Mouse (Mus musculus) limb, embryonic 12.5 days (tissue): Measurements from ENCODE around the gene Phf24. TPM values are rescaled to one million over a fixed set of nuclear protein-coding genes. Genes with fewer than 3 reads are reported as not detected.
"Not testable (repeated sequence)": the region's sequence is repeated elsewhere in the genome, so short reads cannot be mapped to it uniquely, and the experiment has no call there.

Experiments
- ATAC-seq: fragments of 200-750 bp; cut with Nextera tagmentation; 2 replicates; pipeline ENCODE4 v1.8.0; 2017; ENCODE audit warnings: low read depth, moderate TSS enrichment; ENCODE audit not compliant: insufficient number of reproducible peaks, insufficient read depth, low FRiP score, low TSS enrichment
- H3K27ac ChIP-seq: fragments of 300-500 bp; sonication (generic); 2 replicates; pipeline ENCODE4 v1.5.1; 2016; ENCODE audit warnings: mild to moderate bottlenecking, moderate library complexity
- H3K27me3 ChIP-seq: fragments of 300-500 bp; sonication (generic); 2 replicates; pipeline ENCODE4 v1.6.1; 2016; ENCODE audit warnings: mild to moderate bottlenecking, moderate library complexity
- H3K36me3 ChIP-seq: fragments of 300-500 bp; sonication (generic); 2 replicates; pipeline ENCODE4 v1.6.1; 2016; ENCODE audit warnings: mild to moderate bottlenecking, moderate library complexity
- H3K4me1 ChIP-seq: fragments of 300-500 bp; sonication (generic); replicated peaks from 2 replicates; pipeline ENCODE4 v1.6.1; 2016
- H3K4me2 ChIP-seq: fragments of 300-500 bp; sonication (generic); 2 replicates; pipeline ENCODE4 v1.6.1; 2016; ENCODE audit warnings: mild to moderate bottlenecking, moderate library complexity
- H3K4me3 ChIP-seq: fragments of 300-500 bp; sonication (generic); replicated peaks from 2 replicates; pipeline ENCODE4 v1.5.1; 2016; ENCODE audit warnings: mild to moderate bottlenecking
- H3K9ac ChIP-seq: fragments of 300-500 bp; sonication (generic); replicated peaks from 2 replicates; pipeline ENCODE4 v1.6.1; 2016; ENCODE audit warnings: mild to moderate bottlenecking, moderate library complexity
- H3K9me3 ChIP-seq: fragments of 300-500 bp; sonication (generic); 2 replicates; pipeline ENCODE4 v1.6.1; 2016; ENCODE audit warnings: mild to moderate bottlenecking, moderate library complexity
- WGBS: fragments of 180-500 bp; shearing (Covaris S2); methylation state at CpG from one replicate; pipeline ENCODE4 v1.1.7; 2016; 5-methylcytosine and 5-hydroxymethylcytosine counted together
- polyA plus RNA-seq: library from polyadenylated mRNA; unstranded; fragments of >200 nt; fragmentation: Nextera tagmentation; extraction: Ambion mirVana; gene quantifications from 2 replicates; pipeline ENCODE4 v1.2.1, GENCODE M21; 2016

The Phf24 gene
- polyA plus RNA-seq, 1 experiment from 2014 or later = 0.31 TPM

GRCm38 (mm10) chr4:42963480-42963879, 47.0 kb downstream of the Phf24 start:
- ATAC-seq = no peak
- Histone ChIP-seq H3K27ac (no peak overlapping the region), H3K9ac (no peak overlapping the region), H3K4me3 (no peak overlapping the region), H3K36me3 (no peaks in the 10 kb centered on the region), H3K4me2 (no peak overlapping the region), H3K4me1 (0 out of 2 replicates have a peak, but pooled peaks cover 4% of the 10 kb centered on the region), H3K27me3 (0 out of 2 replicates have a peak, but pooled peaks cover 5% of the 10 kb centered on the region), H3K9me3 (no peaks in the 10 kb centered on the region)
- WGBS = 88% methylated on average over 2 of the region's 2 CpGs

GRCm38 (mm10) chr4:42965039-42965719, 48.7 kb downstream of the Phf24 start:
- 19% methylated on average over 12 of the region's 12 CpGs for WGBS
- H3K4me3 ChIP-seq = 0 out of 2 replicates have a peak overlapping the region, but pooled peaks have one; percentile 2
- H3K9me3 ChIP-seq = no peaks in the 10 kb centered on the region
- peak overlapping the region; percentile 41 for H3K4me2 ChIP-seq
- no peaks in the 10 kb centered on the region for H3K36me3 ChIP-seq
- H3K27ac ChIP-seq = no peak overlapping the region
- H3K4me1 ChIP-seq = 0 out of 2 replicates have a peak, but pooled peaks cover 4% of the 10 kb centered on the region
- H3K9ac ChIP-seq = no peak overlapping the region
- 0 out of 2 replicates have a peak, but pooled peaks cover 5% of the 10 kb centered on the region for H3K27me3 ChIP-seq
- peak; percentile 63 for ATAC-seq

- H3K4me1 ChIP-seq = 0 out of 2 replicates have a peak, but pooled peaks cover 4% of the 10 kb centered on the region
- no peak within 1 kb of the TSS for H3K9ac ChIP-seq
- H3K36me3 ChIP-seq = no peaks in the 10 kb centered on the region
- ATAC-seq = no peak
- no peaks in the 10 kb centered on the region for H3K9me3 ChIP-seq
- 0 out of 2 replicates have a peak, but pooled peaks cover 5% of the 10 kb centered on the region for H3K27me3 ChIP-seq
- WGBS = 88% methylated on average over 4 of the region's 4 CpGs
- no peak within 1 kb of the TSS for H3K4me2 ChIP-seq
- H3K4me3 ChIP-seq = no peak within 1 kb of the TSS
- no peak within 1 kb of the TSS for H3K27ac ChIP-seq
Observed at GRCm38 (mm10) chr4:42969304-42969703, 52.8 kb downstream of the Phf24 start, which contains the start of gene 1700022I11Rik. Gene 1700022I11Rik, plus strand, starts transcription at chr4:42969604.

- Histone ChIP-seq H3K9ac (no peak overlapping the region), H3K27ac (peak overlapping the region; percentile 17; the same call in 1 of the 2 replicates), H3K4me3 (no peak overlapping the region), H3K9me3 (no peaks in the 10 kb centered on the region), H3K4me1 (no peaks in the 10 kb centered on the region), H3K36me3 (peaks cover 13% of the 10 kb centered on the region), H3K27me3 (no peaks in the 10 kb centered on the region), H3K4me2 (no peak overlapping the region)
- WGBS = 60% methylated on average over 4 of the region's 4 CpGs
- ATAC-seq = no peak
Observed at GRCm38 (mm10) chr4:42972952-42973351, 56.5 kb downstream of the Phf24 start.

- Histone ChIP-seq H3K27ac (no peak overlapping the region; the same call in 1 of the 2 replicates), H3K4me2 (no peak overlapping the region)
- WGBS = 84% methylated on average over 5 of the region's 5 CpGs
Observed at GRCm38 (mm10) chr4:42973868-42974267, 57.4 kb downstream of the Phf24 start.

GRCm38 (mm10) chr4:42978062-42978461, 61.6 kb downstream of the Phf24 start:
- no peak overlapping the region for H3K9ac ChIP-seq
- no peaks in the 10 kb centered on the region for H3K27me3 ChIP-seq
- H3K4me1 ChIP-seq = no peaks in the 10 kb centered on the region
- no peak for ATAC-seq
- no peak overlapping the region for H3K4me2 ChIP-seq
- H3K27ac ChIP-seq = no peak overlapping the region
- 93% methylated on average over 4 of the region's 4 CpGs for WGBS
- H3K36me3 ChIP-seq = peaks cover 61% of the 10 kb centered on the region
- H3K4me3 ChIP-seq = no peak overlapping the region
- no peaks in the 10 kb centered on the region for H3K9me3 ChIP-seq

More at GRCm38 (mm10) chr4:42973868-42974267, 57.4 kb downstream of the Phf24 start:
- H3K27me3 ChIP-seq = no peaks in the 10 kb centered on the region
- no peaks in the 10 kb centered on the region for H3K4me1 ChIP-seq
- H3K9me3 ChIP-seq = no peaks in the 10 kb centered on the region
- no peak for ATAC-seq
- no peak overlapping the region for H3K9ac ChIP-seq
- H3K36me3 ChIP-seq = peaks cover 22% of the 10 kb centered on the region
- no peak overlapping the region for H3K4me3 ChIP-seq

GRCm38 (mm10) chr4:42980467-42980866, 64.0 kb downstream of the Phf24 start:
- H3K36me3 ChIP-seq = peaks cover 82% of the 10 kb centered on the region
- not testable (repeated sequence) for H3K4me1 ChIP-seq, H3K27ac ChIP-seq, H3K4me3 ChIP-seq, H3K9me3 ChIP-seq, ATAC-seq, H3K27me3 ChIP-seq, H3K9ac ChIP-seq, H3K4me2 ChIP-seq
- WGBS = 90% methylated on average over 8 of the region's 8 CpGs

GRCm38 (mm10) chr4:42988296-42988695, 71.8 kb downstream of the Phf24 start:
- Histone ChIP-seq H3K9me3 (no peaks in the 10 kb centered on the region), H3K4me2 (no peak overlapping the region), H3K9ac (no peak overlapping the region), H3K36me3 (peaks cover 99% of the 10 kb centered on the region), H3K4me1 (no peaks in the 10 kb centered on the region), H3K27ac (no peak overlapping the region), H3K4me3 (no peak overlapping the region), H3K27me3 (no peaks in the 10 kb centered on the region)
- ATAC-seq = no peak
- WGBS = 86% methylated on average over 1 of the region's 1 CpGs

Other genes with a start within 250 kb of the Phf24 start
- not detected in 2 replicates for gene 4930578G10Rik, start 181.1 kb upstream of the Phf24 start, polyA plus RNA-seq
- not detected in 2 replicates for gene Ccl19, start 160.1 kb upstream of the Phf24 start, polyA plus RNA-seq
- gene Ccl21a, start 142.7 kb upstream of the Phf24 start, polyA plus RNA-seq = 3.1 and 4.0 TPM in 2 replicates
- gene Fam205a1, start 62.8 kb upstream of the Phf24 start, polyA plus RNA-seq = 0.06 TPM in 1 of 2 replicates, not detected in the other
- gene Gm12394, start 59.9 kb upstream of the Phf24 start, polyA plus RNA-seq = 0.09 TPM in 1 of 2 replicates, not detected in the other
- 0.35 TPM in 1 of 2 replicates, not detected in the other for gene Fam205c, start 42.4 kb upstream of the Phf24 start, polyA plus RNA-seq
- 6.6 and 7.4 TPM in 2 replicates for gene Dnajb5, start 33.2 kb downstream of the Phf24 start, polyA plus RNA-seq
- gene 1700022I11Rik, start 52.9 kb downstream of the Phf24 start, polyA plus RNA-seq = 0.46 and 0.78 TPM in 2 replicates
- gene Vcp, start 83.8 kb downstream of the Phf24 start, polyA plus RNA-seq = 656 and 692 TPM in 2 replicates
- gene Fancg, start 93.8 kb downstream of the Phf24 start, polyA plus RNA-seq = 18.4 and 20.6 TPM in 2 replicates
- 27.0 and 30.3 TPM in 2 replicates for gene Pigo, start 109.2 kb downstream of the Phf24 start, polyA plus RNA-seq
- gene Stoml2, start 115.0 kb downstream of the Phf24 start, polyA plus RNA-seq = 344 and 353 TPM in 2 replicates
- gene Fam214b, start 129.6 kb downstream of the Phf24 start, polyA plus RNA-seq = 12.1 and 13.4 TPM in 2 replicates
- 3.5 and 4.0 TPM in 2 replicates for gene Unc13b, start 142.3 kb downstream of the Phf24 start, polyA plus RNA-seq